Mouse (Mus musculus) embryonic facial prominence, embryonic 12.5 days (tissue): ENCODE measurements around the gene Rhobtb1. TPM values are rescaled to one million over a fixed set of nuclear protein-coding genes. Genes with fewer than 3 reads are reported as not detected.

ENCODE experiments used
- ATAC-seq: fragments of 200-750 bp; cut with Nextera tagmentation; 2 replicates; pipeline ENCODE4 v1.8.0; 2017; ENCODE audit not compliant: insufficient number of reproducible peaks, insufficient read depth, low FRiP score, low TSS enrichment
- H3K27ac ChIP-seq: fragments of 300-500 bp; sonication (generic); 2 replicates; pipeline ENCODE4 v1.5.1; 2016; ENCODE audit warnings: mild to moderate bottlenecking
- H3K27me3 ChIP-seq: fragments of 300-500 bp; sonication (generic); 2 replicates; pipeline ENCODE4 v1.6.1; 2016; ENCODE audit warnings: mild to moderate bottlenecking, moderate library complexity
- H3K36me3 ChIP-seq: fragments of 300-500 bp; sonication (generic); 2 replicates; pipeline ENCODE4 v1.6.1; 2016; ENCODE audit warnings: mild to moderate bottlenecking
- H3K4me1 ChIP-seq: fragments of 300-500 bp; sonication (generic); 2 replicates; pipeline ENCODE4 v1.6.1; 2016
- H3K4me2 ChIP-seq: fragments of 300-500 bp; sonication (generic); replicated peaks from 2 replicates; pipeline ENCODE4 v1.6.1; 2016; ENCODE audit warnings: mild to moderate bottlenecking, moderate library complexity
- H3K4me3 ChIP-seq: fragments of 300-500 bp; sonication (generic); 2 replicates; pipeline ENCODE4 v1.5.1; 2016; ENCODE audit warnings: mild to moderate bottlenecking
- H3K9ac ChIP-seq: fragments of 300-500 bp; sonication (generic); 2 replicates; pipeline ENCODE4 v1.6.1; 2016; ENCODE audit warnings: mild to moderate bottlenecking, moderate library complexity
- H3K9me3 ChIP-seq: fragments of 300-500 bp; sonication (generic); 2 replicates; pipeline ENCODE4 v1.6.1; 2016; ENCODE audit warnings: mild to moderate bottlenecking, moderate library complexity
- WGBS: fragments of 180-500 bp; shearing (Covaris S2); methylation state at CpG from one replicate; pipeline ENCODE4 v1.1.7; 2016; 5-methylcytosine and 5-hydroxymethylcytosine counted together
- polyA plus RNA-seq: library from polyadenylated mRNA; unstranded; fragments of >200 nt; fragmentation: Nextera tagmentation; extraction: Ambion mirVana; gene quantifications from 2 replicates; pipeline ENCODE4 v1.2.1, GENCODE M21; 2016

The Rhobtb1 gene
- polyA plus RNA-seq, 1 experiment from 2014 or later, result 33.0 TPM

GRCm38 (mm10) chr10:69278764-69279606 is 127.8 kb downstream of the Rhobtb1 start:
- ATAC-seq, result no peak
- H3K27ac ChIP-seq, result no peak overlapping the region
- H3K4me2 ChIP-seq, result no peak overlapping the region
- peaks cover 56% of the 10 kb centered on the region for H3K36me3 ChIP-seq
- H3K27me3 ChIP-seq, result no peaks in the 10 kb centered on the region
- no peak overlapping the region for H3K4me3 ChIP-seq
- H3K9ac ChIP-seq, result no peak overlapping the region
- WGBS, result 87% methylated on average over 18 of the region's 18 CpGs
- no peaks in the 10 kb centered on the region for H3K4me1 ChIP-seq
- no peaks in the 10 kb centered on the region for H3K9me3 ChIP-seq

- Histone ChIP-seq H3K9ac (no peak overlapping the region), H3K4me1 (no peaks in the 10 kb centered on the region), H3K36me3 (peaks cover 52% of the 10 kb centered on the region), H3K27ac (no peak overlapping the region), H3K9me3 (no peaks in the 10 kb centered on the region), H3K4me3 (no peak overlapping the region), H3K4me2 (no peak overlapping the region), H3K27me3 (no peaks in the 10 kb centered on the region)
- 83% methylated on average over 7 of the region's 7 CpGs for WGBS
- no peak for ATAC-seq
These were observed 128.4 kb downstream of the Rhobtb1 start for GRCm38 (mm10) chr10:69279607-69279978.

GRCm38 (mm10) chr10:69286939-69287338 is 135.7 kb downstream of the Rhobtb1 start:
- no peak for ATAC-seq
- Histone ChIP-seq H3K4me1 (no peaks in the 10 kb centered on the region), H3K9ac (no peak overlapping the region), H3K27ac (no peak overlapping the region), H3K27me3 (no peaks in the 10 kb centered on the region), H3K4me3 (no peak overlapping the region), H3K4me2 (no peak overlapping the region), H3K36me3 (peaks cover 61% of the 10 kb centered on the region), H3K9me3 (no peaks in the 10 kb centered on the region)
- 98% methylated on average over 3 of the region's 3 CpGs for WGBS

- Histone ChIP-seq H3K4me3 (no peak overlapping the region), H3K27me3 (no peaks in the 10 kb centered on the region), H3K4me2 (no peak overlapping the region), H3K36me3 (peaks cover 54% of the 10 kb centered on the region), H3K9ac (no peak overlapping the region), H3K27ac (no peak overlapping the region), H3K4me1 (no peaks in the 10 kb centered on the region), H3K9me3 (no peaks in the 10 kb centered on the region)
- 74% methylated on average over 4 of the region's 4 CpGs for WGBS
- no peak for ATAC-seq
These were observed 136.9 kb downstream of the Rhobtb1 start for GRCm38 (mm10) chr10:69288086-69288485.

- no peak overlapping the region for H3K4me2 ChIP-seq
- H3K36me3 ChIP-seq, result peaks cover 50% of the 10 kb centered on the region
- H3K4me3 ChIP-seq, result no peak overlapping the region
- no peak for ATAC-seq
- H3K4me1 ChIP-seq, result no peaks in the 10 kb centered on the region
- H3K27ac ChIP-seq, result no peak overlapping the region
- H3K27me3 ChIP-seq, result no peaks in the 10 kb centered on the region
- H3K9ac ChIP-seq, result no peak overlapping the region
- H3K9me3 ChIP-seq, result no peaks in the 10 kb centered on the region
- 89% methylated on average over 6 of the region's 6 CpGs for WGBS
These were observed 137.5 kb downstream of the Rhobtb1 start for GRCm38 (mm10) chr10:69288720-69289119.

GRCm38 (mm10) chr10:69290736-69291135 is 139.5 kb downstream of the Rhobtb1 start:
- WGBS, result 91% methylated on average over 8 of the region's 8 CpGs
- Histone ChIP-seq H3K4me1 (no peaks in the 10 kb centered on the region), H3K36me3 (peaks cover 37% of the 10 kb centered on the region)

GRCm38 (mm10) chr10:69295919-69296318 is 144.7 kb downstream of the Rhobtb1 start:
- Histone ChIP-seq H3K27ac (no peak overlapping the region), H3K4me1 (no peaks in the 10 kb centered on the region), H3K9me3 (no peaks in the 10 kb centered on the region), H3K4me3 (no peak overlapping the region), H3K9ac (no peak overlapping the region), H3K36me3 (no peaks in the 10 kb centered on the region), H3K27me3 (no peaks in the 10 kb centered on the region), H3K4me2 (no peak overlapping the region)
- WGBS, result 75% methylated on average over 9 of the region's 9 CpGs
- ATAC-seq, result no peak

More at GRCm38 (mm10) chr10:69290736-69291135, 139.5 kb downstream of the Rhobtb1 start:
- no peaks in the 10 kb centered on the region for H3K27me3 ChIP-seq
- no peak overlapping the region for H3K4me2 ChIP-seq
- H3K27ac ChIP-seq, result no peak overlapping the region
- no peaks in the 10 kb centered on the region for H3K9me3 ChIP-seq
- ATAC-seq, result no peak
- H3K4me3 ChIP-seq, result no peak overlapping the region
- H3K9ac ChIP-seq, result no peak overlapping the region

GRCm38 (mm10) chr10:69299985-69300384 is 148.8 kb downstream of the Rhobtb1 start:
- Histone ChIP-seq H3K4me2 (no peak overlapping the region), H3K4me1 (no peaks in the 10 kb centered on the region), H3K27ac (no peak overlapping the region), H3K4me3 (no peak overlapping the region), H3K27me3 (no peaks in the 10 kb centered on the region), H3K9me3 (no peaks in the 10 kb centered on the region), H3K9ac (no peak overlapping the region), H3K36me3 (no peaks in the 10 kb centered on the region)
- WGBS, result 86% methylated on average over 7 of the region's 7 CpGs
- no peak for ATAC-seq

- H3K9ac ChIP-seq, result no peak overlapping the region
- no peaks in the 10 kb centered on the region for H3K27me3 ChIP-seq
- 90% methylated on average over 3 of the region's 3 CpGs for WGBS
- H3K4me1 ChIP-seq, result peaks cover 8% of the 10 kb centered on the region; the same call in 1 of the 2 replicates
- H3K27ac ChIP-seq, result no peak overlapping the region
- ATAC-seq, result no peak
- no peaks in the 10 kb centered on the region for H3K9me3 ChIP-seq
- no peak overlapping the region for H3K4me2 ChIP-seq
- H3K4me3 ChIP-seq, result no peak overlapping the region
- no peaks in the 10 kb centered on the region for H3K36me3 ChIP-seq
These were observed 151.4 kb downstream of the Rhobtb1 start for GRCm38 (mm10) chr10:69302667-69303066.

- WGBS, result 82% methylated on average over 3 of the region's 3 CpGs
These were observed 153.6 kb downstream of the Rhobtb1 start for GRCm38 (mm10) chr10:69304819-69305218.

GRCm38 (mm10) chr10:69305600-69305999 is 154.4 kb downstream of the Rhobtb1 start:
- H3K36me3 ChIP-seq, result no peaks in the 10 kb centered on the region
- H3K9ac ChIP-seq, result no peak overlapping the region
- ATAC-seq, result no peak
- H3K27me3 ChIP-seq, result no peaks in the 10 kb centered on the region
- no peak overlapping the region for H3K4me2 ChIP-seq
- no peak overlapping the region for H3K4me3 ChIP-seq
- H3K4me1 ChIP-seq, result peaks cover 8% of the 10 kb centered on the region; the same call in 1 of the 2 replicates
- no peak overlapping the region for H3K27ac ChIP-seq
- H3K9me3 ChIP-seq, result no peaks in the 10 kb centered on the region
- 36% methylated on average over 7 of the region's 7 CpGs for WGBS

More at GRCm38 (mm10) chr10:69304819-69305218, 153.6 kb downstream of the Rhobtb1 start:
- Histone ChIP-seq H3K27me3 (no peaks in the 10 kb centered on the region), H3K9me3 (no peaks in the 10 kb centered on the region), H3K4me2 (no peak overlapping the region), H3K9ac (no peak overlapping the region), H3K4me3 (no peak overlapping the region), H3K27ac (no peak overlapping the region), H3K36me3 (no peaks in the 10 kb centered on the region), H3K4me1 (peaks cover 8% of the 10 kb centered on the region; the same call in 1 of the 2 replicates)
- no peak for ATAC-seq

- WGBS, result 65% methylated on average over 14 of the region's 14 CpGs
- ATAC-seq, result no peak
- H3K9ac ChIP-seq, result no peak overlapping the region
These were observed 155.0 kb downstream of the Rhobtb1 start for GRCm38 (mm10) chr10:69306205-69306604.

More at GRCm38 (mm10) chr10:69306205-69306604, 155.0 kb downstream of the Rhobtb1 start:
- peaks cover 8% of the 10 kb centered on the region; the same call in 1 of the 2 replicates for H3K4me1 ChIP-seq
- no peak overlapping the region for H3K27ac ChIP-seq
- no peak overlapping the region for H3K4me2 ChIP-seq
- H3K27me3 ChIP-seq, result no peaks in the 10 kb centered on the region
- no peaks in the 10 kb centered on the region for H3K9me3 ChIP-seq
- no peaks in the 10 kb centered on the region for H3K36me3 ChIP-seq
- no peak overlapping the region for H3K4me3 ChIP-seq
